Mouse (Mus musculus): ENCODE results near the gene Mllt6. TPM values are rescaled to one million over a fixed set of nuclear protein-coding genes. Genes with fewer than 3 reads are reported as not detected.
"Not testable (repeated sequence)": the region's sequence is repeated elsewhere in the genome, so short reads cannot be mapped to it uniquely, and the experiment has no call there.

Mllt6 gene
- total RNA-seq, 2 experiments from 2014 or later, result 143 to 147 TPM

GRCm38 (mm10) chr11:97697891-97698529 lies 34.8 kb downstream of the Mllt6 start:
- intact Hi-C loops (cut with DNase I), result loop anchor here (5.0 kb wide), 1 partner anchor 36 kb away; the partner anchor contains the start of gene Mllt6
- no peak for DNase-seq (ENCODE audit: extremely low spot score in 1 of 2, low spot score in 2 of 2)
- peak overlapping the region; percentile 78 for H3K4me3 ChIP-seq
- no peak for TF ChIP-seq CTCF (IDR thresholded peaks at IDR 0.05)
- H3K27ac ChIP-seq, result peak overlapping the region; percentile 85

- H3K4me3 ChIP-seq, result peak overlapping the region; percentile 78
- TF ChIP-seq CTCF (IDR thresholded peaks at IDR 0.05), result peak; percentile 34
- intact Hi-C loops (cut with DNase I), result loop anchor here (5.0 kb wide), 1 partner anchor 37 kb away; the partner anchor contains the start of gene Mllt6
- H3K27ac ChIP-seq, result peak overlapping the region; percentile 85
- DNase-seq (ENCODE audit: extremely low spot score in 1 of 2, low spot score in 2 of 2), result peak; percentile 52 to 66
These were observed 35.8 kb downstream of the Mllt6 start for GRCm38 (mm10) chr11:97698741-97699611.

- intact Hi-C loops (cut with DNase I), result loop anchor here (5.0 kb wide), 2 partner anchors 37 to 183 kb away; partner anchors contain the start of genes Fbxo47 and Mllt6
- Histone ChIP-seq H3K27ac (peak overlapping the region; percentile 98), H3K4me3 (peak overlapping the region; percentile 78)
- TF ChIP-seq CTCF (IDR thresholded peaks at IDR 0.05), result no peak
- peak; percentile 71 to 75 for DNase-seq (ENCODE audit: extremely low spot score in 1 of 2, low spot score in 2 of 2)
These were observed 36.4 kb downstream of the Mllt6 start for GRCm38 (mm10) chr11:97699626-97700002.

GRCm38 (mm10) chr11:97700003-97700745 lies 37.0 kb downstream of the Mllt6 start, which contains the start of gene Pcgf2:
TSS of gene Pcgf2 (minus strand) at chr11:97700497.
- Histone ChIP-seq H3K27ac (peak within 1 kb of the TSS; percentile 98), H3K4me3 (peak within 1 kb of the TSS; percentile 78)
- peak; percentile 67 to 72 for DNase-seq (ENCODE audit: extremely low spot score in 1 of 2, low spot score in 2 of 2)
- TF ChIP-seq CTCF (IDR thresholded peaks at IDR 0.05), result no peak
- intact Hi-C loops (cut with DNase I), result loop anchor here (5.0 kb wide), 1 partner anchor 182 kb away; the partner anchor contains the start of gene Fbxo47

GRCm38 (mm10) chr11:97700746-97701580 lies 37.7 kb downstream of the Mllt6 start:
- TF ChIP-seq CTCF (IDR thresholded peaks at IDR 0.05), result no peak
- Histone ChIP-seq H3K4me3 (peak overlapping the region; percentile 78), H3K27ac (peak overlapping the region; percentile 98)
- intact Hi-C loops (cut with DNase I), result loop anchor here (5.0 kb wide), 1 partner anchor 181 kb away; the partner anchor contains the start of gene Fbxo47
- no peak for DNase-seq (ENCODE audit: extremely low spot score in 1 of 2, low spot score in 2 of 2)

- intact Hi-C loops (cut with DNase I), result loop anchor here (2.0 to 5.0 kb wide), 2 partner anchors 43 to 181 kb away; partner anchors contain the start of genes Fbxo47 and Pip4k2b
- TF ChIP-seq CTCF (IDR thresholded peaks at IDR 0.05), result no peak
- DNase-seq (ENCODE audit: extremely low spot score in 1 of 2, low spot score in 2 of 2), result no peak
- Histone ChIP-seq H3K27ac (no peak overlapping the region), H3K4me3 (peak overlapping the region; percentile 64)
These were observed 38.6 kb downstream of the Mllt6 start for GRCm38 (mm10) chr11:97701581-97702392.

GRCm38 (mm10) chr11:97702393-97702745 lies 39.2 kb downstream of the Mllt6 start:
- H3K4me3 ChIP-seq, result peak overlapping the region; percentile 64
- TF ChIP-seq CTCF (IDR thresholded peaks at IDR 0.05), result no peak
- intact Hi-C loops (cut with DNase I), result loop anchor here (2.0 to 5.0 kb wide), 2 partner anchors 42 to 180 kb away; partner anchors contain the start of genes Fbxo47 and Pip4k2b
- H3K27ac ChIP-seq, result peak overlapping the region; percentile 84
- DNase-seq (ENCODE audit: extremely low spot score in 1 of 2, low spot score in 2 of 2), result peak; percentile 85 to 91

- no peak for TF ChIP-seq CTCF (IDR thresholded peaks at IDR 0.05)
- intact Hi-C loops (cut with DNase I), result loop anchor here (2.0 to 5.0 kb wide), 2 partner anchors 42 to 179 kb away; partner anchors contain the start of genes Fbxo47 and Pip4k2b
These were observed 40.0 kb downstream of the Mllt6 start, which contains the start of gene Psmb3 for GRCm38 (mm10) chr11:97703039-97703826. TSS of gene Psmb3 (plus strand) at chr11:97703399.

GRCm38 (mm10) chr11:97710067-97710466 lies 46.9 kb downstream of the Mllt6 start:
- DNase-seq (ENCODE audit: extremely low spot score in 1 of 2, low spot score in 2 of 2); H3K4me3 ChIP-seq; intact Hi-C loops (cut with DNase I); H3K27ac ChIP-seq: not testable (repeated sequence)

More at GRCm38 (mm10) chr11:97703039-97703826, 40.0 kb downstream of the Mllt6 start, which contains the start of gene Psmb3:
- Histone ChIP-seq H3K4me3 (peak within 1 kb of the TSS; percentile 84), H3K27ac (peak within 1 kb of the TSS; percentile 85)
- DNase-seq (ENCODE audit: extremely low spot score in 1 of 2, low spot score in 2 of 2), result peak; percentile 98 to 99
